Mouse (Mus musculus): ENCODE results near the gene Mr1.

DNA sequence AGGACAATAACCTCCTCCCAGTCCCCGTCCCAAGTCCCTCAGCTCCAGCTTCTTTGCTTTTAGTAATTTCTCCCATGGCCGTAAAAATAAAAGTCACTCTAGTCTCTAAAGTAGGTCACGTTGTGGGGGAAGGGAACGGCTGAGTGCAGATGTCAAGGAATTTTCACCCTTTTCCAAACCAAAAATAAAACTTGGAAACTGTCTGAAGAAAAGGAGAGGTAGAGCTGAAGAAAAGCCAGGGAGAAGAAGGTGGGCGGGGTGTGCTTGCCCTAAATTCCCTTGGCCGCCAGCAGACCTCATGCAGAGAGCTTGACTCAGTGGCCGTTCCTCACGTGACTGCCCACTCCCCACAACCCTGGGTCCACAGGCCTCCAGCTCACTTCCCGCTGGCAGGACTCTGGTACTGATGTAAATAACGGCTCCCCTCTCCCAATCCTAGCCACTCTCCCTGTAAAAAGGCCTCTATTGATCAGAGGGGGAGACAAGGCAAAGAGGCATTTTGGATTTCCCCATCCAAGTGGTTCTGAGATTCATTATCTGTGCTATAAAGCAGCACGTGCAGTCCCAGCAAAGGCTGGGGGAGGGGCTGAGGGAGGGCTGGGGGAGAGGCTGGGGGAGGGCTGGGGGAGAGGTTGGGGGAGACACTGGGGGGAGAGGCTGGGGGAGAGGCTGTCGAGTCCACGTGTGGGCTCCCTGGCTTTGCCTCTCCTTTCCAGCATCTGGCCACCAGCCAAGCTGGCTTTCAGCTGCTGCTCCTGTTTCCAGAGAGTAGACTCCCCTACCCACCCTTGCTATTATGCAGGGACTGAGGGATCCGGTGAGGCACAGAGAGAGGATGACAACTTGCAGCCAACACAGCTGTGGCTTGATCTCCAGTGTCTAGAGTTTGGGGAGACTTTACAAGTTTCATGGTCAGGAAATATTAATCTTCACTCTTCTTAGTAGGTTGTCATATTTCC is 54.5 kb downstream of the Mr1 start:
- no peak for TF ChIP-seq CTCF (IDR thresholded peaks at IDR 0.05; ENCODE audit: borderline replicate concordance, insufficient read depth, low read depth, low read length)
- TF ChIP-seq POLR2A (IDR thresholded peaks at IDR 0.05; ENCODE audit: borderline replicate concordance, insufficient read depth, low read length): no peak
